Mouse (Mus musculus) gastrocnemius, postnatal 10 days (tissue): ENCODE results near the gene Oas2. TPM values are rescaled to one million over a fixed set of nuclear protein-coding genes. Genes with fewer than 3 reads are reported as not detected.
"Not testable (repeated sequence)": the region's sequence is repeated elsewhere in the genome, so short reads cannot be mapped to it uniquely, and the experiment has no call there.

Experiments used
- DNase-seq: peaks from one replicate; pipeline ENCODE4 v3.0.0; 2021; ENCODE audit warnings: mixed read lengths
- long read RNA-seq, 2 experiments: library from polyadenylated mRNA; stranded (forward); transcript quantifications; one replicate each; pipeline ENCODE4 v2.0.0; 2021
- total RNA-seq, 2 experiments: library from RNA; stranded (reverse); gene quantifications; 2 replicates each; pipeline ENCODE4 v1.2.3; 2021

Oas2 gene
- under 1 TPM in 1 of 2 experiments, not detected in 1; 0.09 TPM for total RNA-seq
- long read RNA-seq, experiment 1 = 0 reads
- long read RNA-seq, experiment 2 = 0 reads

DNA sequence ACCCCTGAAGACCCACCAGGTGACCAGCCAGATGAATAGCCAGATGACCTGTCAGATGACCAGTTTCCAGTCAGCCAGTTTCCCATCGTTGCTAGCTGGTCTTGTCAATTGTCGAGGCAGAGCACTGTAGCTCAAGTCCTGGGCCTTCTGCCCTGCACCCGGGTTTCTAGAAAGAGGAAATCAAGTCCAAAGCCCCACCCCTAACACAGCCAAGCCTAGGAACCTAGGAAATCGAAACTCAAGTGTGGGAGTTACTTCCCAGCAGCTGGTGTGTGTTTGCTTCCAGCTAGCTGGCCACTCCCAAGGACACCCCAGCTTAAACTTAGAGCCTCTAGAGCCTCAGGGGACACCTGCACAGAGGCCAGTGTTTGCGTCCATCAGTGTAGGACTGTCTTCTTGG is at the start of gene Oas2:
TSS of gene Oas2 (minus strand) at position 166 of the 400 bp plus-strand sequence.
- no peak for DNase-seq

DNA sequence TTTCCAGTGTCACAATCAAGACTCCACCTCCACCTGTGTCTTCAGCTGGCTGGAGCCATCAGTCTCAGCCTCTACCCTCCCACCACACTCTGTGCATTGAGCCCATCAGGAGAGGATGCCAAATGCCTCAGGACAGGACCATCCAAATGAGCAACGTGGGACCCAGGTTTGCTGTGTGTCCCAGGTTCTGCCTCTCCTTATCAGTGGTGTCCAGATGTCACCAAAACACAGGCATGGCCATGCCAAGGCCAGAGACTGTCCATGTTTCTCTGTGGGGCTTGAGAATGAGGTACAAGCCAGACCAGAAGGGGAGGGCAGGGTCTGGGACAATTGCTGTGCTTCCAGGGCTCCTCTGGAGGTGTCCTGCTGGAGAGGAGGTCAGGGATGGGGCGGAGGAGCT is 49.3 kb upstream of the Oas2 start:
- not testable (repeated sequence) for DNase-seq

DNA sequence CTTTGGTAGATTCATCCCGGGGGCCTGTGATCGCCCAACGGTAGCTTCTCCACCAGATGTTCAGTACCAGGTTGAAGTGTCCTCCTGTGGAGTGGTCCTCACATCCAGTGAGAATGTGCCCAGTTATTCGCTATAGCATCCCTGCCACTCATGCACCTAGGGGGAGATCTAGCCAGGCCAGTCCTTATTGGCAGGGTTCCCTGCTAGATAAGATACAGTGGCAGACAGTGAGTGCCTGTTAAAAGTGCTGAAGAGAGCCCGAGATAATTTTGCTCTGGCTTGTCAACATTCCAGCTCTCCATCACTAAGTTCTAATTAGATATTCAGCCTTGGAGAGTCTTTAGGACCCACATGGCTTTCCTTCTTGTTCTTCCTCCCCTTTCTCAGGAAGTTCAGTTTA is 48.5 kb upstream of the Oas2 start:
- not testable (repeated sequence) for DNase-seq

DNA sequence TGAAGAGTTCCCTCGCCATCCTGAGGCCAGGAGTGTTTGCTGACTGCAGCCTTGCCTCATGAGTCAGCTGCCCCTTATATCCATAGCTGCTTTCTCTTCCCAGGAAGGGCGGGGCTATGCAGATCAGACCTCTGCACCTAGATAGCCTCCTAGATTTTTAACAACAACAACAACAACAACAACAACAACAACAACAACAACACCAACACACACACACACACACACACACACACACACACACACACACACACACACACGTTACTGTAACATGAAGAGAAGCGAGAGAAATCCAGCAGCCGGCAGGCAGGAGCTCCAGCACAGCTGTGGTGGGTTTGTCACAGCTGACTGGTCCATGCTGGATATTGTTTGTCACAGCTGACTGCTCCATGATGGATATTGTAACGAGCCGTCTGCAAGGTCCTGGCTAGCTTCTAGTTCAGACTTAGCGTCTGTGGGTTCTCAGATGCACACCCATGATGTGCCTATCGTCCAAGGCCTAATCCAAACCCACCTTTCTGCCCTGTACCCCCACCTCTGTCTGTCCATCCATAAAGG is 45.9 kb upstream of the Oas2 start, which contains the start of gene Oas1e:
TSS of gene Oas1e (minus strand) at position 51 of the 555 bp plus-strand sequence.
- DNase-seq = not testable (repeated sequence)

DNA sequence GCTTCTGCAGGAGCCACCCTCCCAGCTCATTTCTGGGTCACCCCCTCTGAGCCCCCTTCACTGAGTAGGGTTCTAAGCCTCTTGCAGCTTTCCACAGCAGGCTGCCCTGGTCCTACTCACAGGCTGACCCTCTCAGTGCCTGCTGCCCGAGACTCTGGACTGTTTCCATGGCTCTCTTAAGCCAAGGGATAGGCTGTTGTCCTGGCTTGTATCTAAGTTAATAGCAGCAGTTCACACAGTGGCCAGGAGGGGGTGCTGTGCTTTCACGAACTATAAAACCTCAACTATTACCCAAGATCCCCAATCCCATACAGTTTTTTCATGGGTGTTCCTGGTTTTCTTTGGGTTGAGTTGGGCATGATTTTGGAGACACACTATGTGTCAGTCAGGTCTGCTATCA is 43.4 kb upstream of the Oas2 start:
- peak; percentile 36 for DNase-seq

DNA sequence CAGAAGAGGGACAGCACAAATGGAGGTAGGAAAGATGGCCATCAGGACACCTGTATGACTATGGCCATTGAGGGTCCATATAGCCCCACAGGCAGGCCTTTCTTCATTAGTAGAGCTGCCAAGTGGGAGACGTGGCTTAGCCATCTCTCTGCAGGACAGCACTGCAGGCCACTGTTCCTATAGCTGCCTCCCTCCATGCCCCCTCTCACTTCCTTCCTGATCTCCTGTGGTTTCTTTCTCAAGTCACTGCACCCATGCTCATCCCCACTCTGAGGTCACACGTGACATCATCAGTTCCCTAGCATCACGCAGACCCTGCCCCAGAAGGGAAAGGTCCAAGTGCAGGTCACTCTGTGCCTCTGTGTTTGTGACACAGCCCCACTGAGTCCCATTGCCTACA is 37.4 kb upstream of the Oas2 start:
- DNase-seq = no peak

DNA sequence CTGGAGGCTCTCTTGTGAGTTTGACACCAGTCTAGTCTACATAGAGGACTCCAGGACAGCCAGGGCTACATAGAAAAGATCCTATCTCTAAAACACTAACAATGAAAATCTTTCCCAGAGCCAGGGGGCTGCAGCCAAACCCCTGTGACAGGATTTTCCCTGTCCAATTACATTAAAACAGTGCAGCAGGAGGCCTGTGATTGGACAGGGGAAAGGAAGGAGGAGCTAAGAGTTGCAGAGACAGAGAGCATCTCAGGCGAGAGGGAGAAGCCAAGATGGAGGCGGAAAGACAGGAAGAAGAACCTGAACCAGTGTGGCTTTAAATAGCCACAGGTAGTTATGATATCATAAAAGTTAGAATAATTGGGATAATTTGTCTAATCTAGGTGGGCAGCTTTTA is 32.8 kb upstream of the Oas2 start:
- DNase-seq = no peak

DNA sequence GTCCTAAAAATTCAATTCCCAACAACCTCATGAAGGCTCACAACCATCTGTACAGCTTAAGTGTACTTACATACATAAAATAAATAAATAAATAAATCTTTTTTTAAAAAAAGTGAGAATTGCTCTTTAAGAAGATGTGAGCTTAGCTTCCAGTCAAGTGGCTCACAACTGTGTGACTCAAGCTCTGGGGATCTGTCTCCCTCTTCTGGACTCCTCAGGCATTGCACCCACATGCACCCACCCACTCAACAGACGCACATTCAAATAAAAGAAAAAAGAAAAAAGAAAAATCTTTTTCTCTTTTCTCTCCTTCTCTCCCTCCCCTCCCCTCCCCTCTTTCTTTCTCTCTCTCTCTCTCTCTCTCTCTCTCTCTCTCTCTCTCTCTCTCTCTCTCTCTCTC is 32.0 kb upstream of the Oas2 start:
- no peak for DNase-seq

DNA sequence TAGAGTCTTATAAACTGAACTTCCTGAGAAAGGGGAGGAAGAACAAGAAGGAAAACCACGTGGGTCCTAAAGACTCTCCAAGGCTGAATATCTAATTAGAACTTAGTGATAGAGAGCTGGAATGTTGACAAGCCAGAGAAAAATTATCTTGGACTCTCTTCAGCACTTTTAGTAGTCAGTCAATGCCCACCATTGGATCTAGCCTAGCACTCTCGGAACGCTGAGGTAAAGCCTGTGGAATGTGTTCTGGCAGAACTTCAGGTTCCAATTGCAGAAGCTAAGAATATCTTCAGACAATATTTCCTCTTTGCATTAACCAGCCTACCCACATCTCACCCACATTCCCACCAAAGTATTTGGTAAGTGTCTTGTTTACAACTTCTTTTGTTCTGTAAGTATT is 30.3 kb upstream of the Oas2 start:
- DNase-seq = no peak

DNA sequence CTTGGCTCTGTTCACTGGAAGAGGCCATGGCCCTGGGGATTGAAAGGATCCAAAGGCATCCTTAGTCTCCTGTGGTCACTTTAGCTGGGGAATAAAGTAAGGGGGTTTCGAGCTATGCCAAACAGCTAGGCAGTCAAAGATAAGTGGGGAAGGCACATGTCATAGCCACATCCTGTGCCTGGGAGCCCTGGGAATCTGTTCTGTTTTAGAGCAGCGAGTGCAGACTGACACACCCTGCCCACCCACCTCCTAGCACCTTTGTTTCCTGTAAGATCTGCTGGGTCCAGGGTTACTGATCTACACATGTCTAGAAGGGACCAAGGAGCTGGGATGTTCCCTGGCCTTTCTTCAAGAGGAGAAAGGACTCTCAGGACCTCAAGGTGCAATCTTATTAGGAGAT is 29.3 kb upstream of the Oas2 start:
- DNase-seq = no peak

DNA sequence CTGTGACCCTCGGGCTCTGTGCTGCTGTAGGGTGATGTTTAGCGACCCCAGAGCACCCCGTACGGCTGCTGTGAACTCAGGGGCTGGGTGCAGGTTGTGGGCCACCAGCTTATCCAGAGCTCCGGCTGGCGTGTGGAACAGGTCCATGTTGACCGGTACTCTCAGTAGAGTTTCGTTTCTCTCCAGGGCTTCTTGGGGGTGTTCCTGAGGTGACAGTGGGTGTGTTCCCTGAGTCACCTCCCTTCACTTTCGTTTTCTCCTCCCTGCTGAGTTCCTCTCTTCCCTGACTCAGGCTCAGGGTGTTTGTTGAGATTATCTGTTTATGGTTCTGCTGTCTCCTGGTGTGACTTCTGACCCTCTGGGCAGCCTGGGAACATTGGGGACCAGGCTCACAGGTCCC is 27.8 kb upstream of the Oas2 start, which contains the start of gene Oas3:
TSS of gene Oas3 (minus strand) at position 184 of the 400 bp plus-strand sequence.
- DNase-seq = no peak

DNA sequence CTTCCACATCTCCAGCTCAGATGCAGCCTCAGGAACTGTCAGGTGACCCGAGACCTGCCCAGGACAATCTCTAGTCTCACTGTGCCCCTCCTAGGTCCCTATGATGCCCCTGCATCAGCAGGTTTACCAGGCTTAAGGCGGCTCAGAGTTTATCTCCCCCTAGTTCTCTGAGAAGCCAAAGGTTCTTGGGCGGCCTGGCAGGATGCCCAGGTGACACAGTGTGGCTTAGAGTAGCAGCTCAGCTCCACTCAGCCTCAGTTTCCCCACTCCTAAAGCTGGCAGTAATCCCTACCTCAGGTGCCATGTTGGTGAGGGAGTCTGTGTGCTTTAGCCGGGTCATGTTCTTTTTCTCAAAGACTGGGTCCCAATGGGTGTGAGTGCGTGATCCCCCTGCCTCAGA is 27.1 kb upstream of the Oas2 start:
- DNase-seq = no peak

DNA sequence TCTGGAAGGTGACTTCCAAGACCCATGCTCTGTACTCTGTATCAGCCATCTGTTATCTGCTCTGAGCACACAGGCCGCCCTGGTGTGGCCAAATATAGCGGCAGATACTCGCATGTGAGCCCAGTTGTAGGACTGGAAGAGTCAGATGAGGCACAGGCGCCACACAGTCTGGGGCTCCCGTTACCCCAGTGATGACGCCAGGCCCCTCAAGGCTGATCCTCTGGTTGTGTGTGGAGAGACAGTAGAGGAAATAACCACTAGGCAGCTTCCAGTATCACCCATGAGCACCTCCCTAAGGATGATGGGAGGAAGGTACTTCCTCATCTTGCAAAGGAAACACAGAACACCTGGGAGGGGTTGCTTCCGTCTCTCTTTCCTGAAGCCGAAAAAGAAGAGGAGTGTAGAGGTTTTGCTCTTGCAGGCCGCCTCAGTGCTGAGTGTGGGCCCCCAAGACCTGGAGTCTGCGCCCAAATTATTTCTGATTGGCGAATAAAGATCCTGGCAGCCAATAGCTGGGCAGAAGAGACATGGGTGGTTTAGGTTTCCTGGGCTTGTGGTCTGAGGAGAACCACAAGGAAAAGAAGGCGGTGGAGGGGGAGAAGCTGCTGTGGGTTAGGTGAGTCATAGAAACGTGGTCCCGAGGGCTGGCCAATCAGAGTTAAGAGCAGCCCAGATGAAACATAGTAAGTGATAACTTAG is 25.8 kb upstream of the Oas2 start:
- no peak for DNase-seq

DNA sequence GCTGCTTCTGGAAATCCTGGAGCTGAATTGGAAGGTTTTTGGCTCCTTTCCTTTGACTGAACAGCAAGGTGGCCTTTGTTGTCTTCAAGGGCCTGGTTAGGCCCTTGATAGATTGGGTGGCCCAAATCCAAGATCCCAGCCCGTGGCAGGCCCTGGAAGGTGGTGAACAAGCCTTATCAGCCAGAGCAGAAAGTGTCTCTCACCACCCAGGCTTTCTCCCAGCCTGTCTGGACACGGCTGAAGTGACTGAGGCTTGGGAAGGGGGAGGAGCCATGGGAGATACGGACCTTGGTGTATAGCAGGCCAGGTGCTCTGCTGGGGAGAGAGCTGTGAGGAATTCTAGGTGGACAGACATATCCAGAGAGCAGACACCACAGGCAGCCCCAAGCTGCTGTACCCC is 19.7 kb upstream of the Oas2 start:
- no peak for DNase-seq

DNA sequence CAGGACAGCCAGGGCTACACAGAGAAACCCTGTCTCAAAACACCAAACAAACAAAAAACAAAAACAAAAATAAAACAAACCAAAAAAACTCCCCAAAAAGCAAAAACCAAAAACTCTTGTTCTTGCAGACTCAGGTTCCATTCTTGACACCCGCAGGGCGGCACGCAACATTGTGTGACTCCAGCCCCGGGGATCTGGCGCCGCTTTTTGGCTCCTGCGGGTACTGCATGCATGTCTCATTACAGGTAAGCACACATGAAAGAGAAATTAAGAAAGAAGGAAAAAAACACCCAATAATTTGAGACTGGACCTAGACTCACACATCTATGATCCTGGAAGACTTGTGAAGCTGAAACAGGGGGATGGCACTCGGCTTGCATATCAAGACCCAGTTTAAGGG is 15.4 kb upstream of the Oas2 start:
- no peak for DNase-seq

DNA sequence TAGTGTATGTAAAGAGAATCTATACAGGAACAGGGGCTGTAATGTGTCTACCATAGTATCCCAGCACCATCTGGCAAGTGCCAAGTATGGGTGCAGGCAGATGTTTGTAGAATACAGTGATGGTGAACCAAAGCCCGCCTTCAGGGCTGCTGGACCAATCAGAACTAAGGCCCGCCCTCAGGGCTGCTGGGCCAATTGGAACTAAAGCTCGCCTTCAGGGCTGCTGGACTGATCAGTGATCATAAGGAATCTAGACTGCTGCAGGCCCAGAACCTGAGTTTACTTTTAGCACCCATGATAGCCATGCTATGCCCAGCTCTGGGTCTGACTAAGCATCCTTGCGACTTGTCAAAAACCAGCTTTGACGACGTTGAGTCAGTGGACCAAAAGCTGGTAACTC is 12.2 kb upstream of the Oas2 start:
- no peak for DNase-seq

DNA sequence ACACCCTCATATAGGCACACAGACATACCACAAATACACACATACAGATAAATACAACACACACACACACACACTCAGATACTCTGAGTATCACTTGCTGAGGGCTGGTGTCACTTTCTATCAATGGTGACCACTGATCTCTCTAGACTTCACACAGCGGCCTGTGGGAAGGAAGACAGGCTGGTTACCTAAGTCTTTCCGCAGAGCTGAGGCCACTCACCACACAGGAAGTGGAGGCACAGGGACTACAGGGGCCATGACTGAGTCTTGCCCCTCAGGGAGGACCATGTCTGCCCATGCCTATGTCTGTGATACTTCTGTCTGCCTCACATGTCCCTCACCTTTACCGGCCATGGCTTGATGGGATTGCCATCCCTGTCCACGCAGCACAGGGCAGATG is 4.6 kb upstream of the Oas2 start:
- no peak for DNase-seq

DNA sequence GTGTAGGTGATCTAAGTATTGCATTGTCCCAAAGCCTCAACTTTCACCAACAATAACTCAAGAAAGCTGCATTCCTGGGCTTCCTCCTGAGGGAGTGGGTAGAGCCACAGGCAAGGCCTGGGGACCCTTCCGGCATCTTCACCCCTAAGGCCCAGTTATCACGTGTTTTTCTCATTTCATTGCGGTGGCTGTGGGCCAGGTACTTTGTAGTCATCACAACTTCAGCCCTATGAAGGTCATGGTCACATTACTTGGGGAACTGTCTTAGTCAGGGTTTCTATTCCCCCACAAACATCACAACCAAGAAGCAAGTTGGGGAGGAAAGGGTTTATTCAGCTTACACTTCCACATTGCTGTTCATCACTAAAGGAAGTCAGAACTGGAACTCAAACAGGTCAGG is 3.1 kb upstream of the Oas2 start:
- no peak for DNase-seq

DNA sequence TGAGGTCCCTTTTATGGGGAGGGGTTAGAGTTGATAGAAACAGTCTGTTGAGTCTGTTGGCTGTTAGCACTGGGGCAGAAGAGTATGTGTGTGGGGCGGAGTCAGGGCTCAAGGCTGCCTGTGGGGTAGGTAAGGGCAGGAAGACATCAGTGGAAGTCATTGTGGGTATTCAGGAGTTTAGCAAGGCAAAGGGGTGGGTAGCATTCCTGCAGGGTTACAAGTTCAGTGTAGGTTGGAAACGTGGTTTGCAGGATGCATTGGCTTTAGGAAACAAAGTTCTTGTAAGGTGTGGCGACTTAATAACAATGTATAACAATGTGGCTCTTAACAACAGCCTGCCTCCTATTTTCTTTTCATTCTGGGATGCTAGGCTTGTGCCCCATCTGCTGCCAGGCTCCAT is 1.6 kb upstream of the Oas2 start:
- no peak for DNase-seq

DNA sequence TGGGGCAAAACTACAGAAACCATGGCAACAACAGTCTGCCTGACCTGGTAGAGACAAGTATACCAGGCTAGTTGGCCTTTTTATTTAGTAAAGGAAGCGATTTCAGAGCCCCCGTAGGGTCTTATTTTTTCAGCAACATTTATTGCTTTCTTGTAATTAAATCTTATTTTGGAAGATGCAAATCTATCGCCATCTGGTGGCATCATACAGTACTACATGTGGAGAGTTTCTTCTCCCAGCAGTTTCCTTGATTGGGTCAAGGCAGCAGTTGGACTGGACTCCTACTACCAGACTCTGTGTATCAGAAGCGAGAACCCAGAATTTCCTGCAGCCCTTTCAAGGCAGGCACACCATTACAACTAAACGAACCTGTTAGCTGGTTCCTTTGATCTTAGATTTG is 3.2 kb downstream of the Oas2 start:
- DNase-seq = peak; percentile 40

DNA sequence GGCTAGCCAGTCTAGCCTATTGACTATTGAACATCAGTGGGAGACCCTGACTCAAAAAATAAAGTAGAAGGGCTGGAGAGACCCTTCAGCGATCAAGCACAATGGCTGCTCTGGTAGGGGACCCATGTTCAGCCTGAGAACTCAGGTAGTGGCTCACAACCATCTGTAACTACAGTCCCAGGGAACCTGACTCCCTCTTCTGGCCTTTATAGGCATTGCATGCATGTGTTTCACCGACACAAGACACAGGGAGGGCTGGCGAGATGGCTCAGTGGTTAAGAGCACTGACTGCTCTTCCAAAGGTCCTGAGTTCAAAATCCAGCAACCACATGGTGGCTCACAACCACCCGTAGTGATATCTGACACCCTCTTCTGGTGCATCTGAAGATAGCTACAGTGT is 7.5 kb downstream of the Oas2 start:
- DNase-seq = no peak

DNA sequence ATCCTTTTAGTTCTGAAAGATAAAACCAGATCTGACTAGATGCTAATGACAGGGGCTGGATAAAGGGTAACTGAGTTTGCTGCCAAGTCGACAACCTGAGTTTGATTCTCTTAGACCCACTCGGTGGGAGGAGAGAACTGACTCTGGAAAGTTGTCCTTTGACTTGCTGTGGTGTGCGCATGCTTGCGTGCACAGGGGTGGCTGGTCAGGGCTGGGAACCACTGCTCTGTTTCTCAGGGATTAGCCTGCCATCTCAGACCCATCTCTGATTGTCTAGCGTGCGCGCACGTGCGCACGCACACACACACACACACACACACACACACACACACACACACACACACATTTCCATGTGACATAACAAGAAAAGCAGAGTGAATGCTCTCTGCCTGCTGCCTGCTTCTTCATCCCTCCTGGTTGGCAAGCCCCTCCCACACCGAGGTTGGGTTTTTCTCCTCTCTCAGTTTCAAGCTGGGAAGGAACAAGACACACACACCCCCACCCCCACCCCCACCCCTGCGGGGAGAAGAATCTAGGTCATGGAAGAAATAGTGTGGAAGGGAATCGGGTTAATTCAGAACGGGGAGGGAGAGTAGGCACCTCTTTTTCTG is 15.2 kb downstream of the Oas2 start:
- no peak for DNase-seq

DNA sequence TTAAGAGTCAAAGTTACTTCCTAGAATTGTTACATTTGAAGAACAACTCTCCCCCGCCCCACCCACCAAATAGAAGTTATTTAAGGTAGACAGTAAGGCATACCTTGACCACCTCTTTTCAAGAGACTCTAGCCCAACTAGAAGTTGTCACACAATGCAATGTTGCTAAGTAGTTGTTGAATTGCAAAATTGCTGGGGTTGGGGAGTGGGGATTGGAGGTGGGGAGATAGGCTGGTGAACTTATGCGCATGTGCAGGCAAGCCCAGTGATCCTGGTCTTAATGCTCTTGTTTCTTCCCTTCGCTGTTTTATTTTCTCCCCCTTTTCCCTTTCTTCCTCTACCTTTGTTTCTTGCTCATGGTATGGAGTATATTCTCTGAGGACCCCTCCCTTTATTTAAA is 16.0 kb downstream of the Oas2 start:
- no peak for DNase-seq

DNA sequence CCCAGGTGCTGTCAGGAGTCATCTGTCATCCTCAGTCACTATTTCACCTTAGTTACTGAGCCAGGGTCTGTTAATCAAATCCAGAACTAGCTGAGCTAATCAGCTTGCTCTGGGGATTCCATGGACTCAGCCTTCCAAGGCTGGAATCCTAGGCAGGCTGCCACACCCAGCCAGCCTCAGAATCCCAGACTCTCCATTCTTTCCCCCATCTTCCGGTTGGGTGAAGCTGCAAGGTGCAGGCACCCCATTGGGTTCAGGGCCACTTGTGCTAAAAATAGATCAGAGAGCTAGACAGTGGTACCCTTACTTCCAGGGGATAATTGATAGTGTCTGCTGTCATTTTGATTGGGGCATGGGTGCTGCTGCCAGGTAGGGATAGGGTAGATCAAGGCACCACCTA is 16.9 kb downstream of the Oas2 start:
- no peak for DNase-seq
